Mouse (Mus musculus): Measurements from ENCODE around the gene Kcnq2. TPM values are rescaled to one million over a fixed set of nuclear protein-coding genes. Genes with fewer than 3 reads are reported as not detected.

The Kcnq2 gene
- polyA plus RNA-seq, 1 experiment from 2014 or later, result 45.8 TPM

- H3K27ac ChIP-seq (replicated peaks), result no peak overlapping the region
- no peaks in the 10 kb centered on the region for H3K9me3 ChIP-seq (replicated peaks)
- H3K9ac ChIP-seq (replicated peaks), result no peak overlapping the region
- ATAC-seq (ENCODE audit: low FRiP score), result no peak
- 62% methylated on average over 4 of the region's 4 CpGs for WGBS
- no peaks in the 10 kb centered on the region; the same call in 1 of the 2 replicates for H3K4me1 ChIP-seq
- H3K27me3 ChIP-seq (replicated peaks), result no peaks in the 10 kb centered on the region
- H3K4me2 ChIP-seq, result no peak overlapping the region
- H3K36me3 ChIP-seq, result no peaks in the 10 kb centered on the region
- H3K4me3 ChIP-seq (replicated peaks), result no peak overlapping the region
Measured at GRCm38 (mm10) chr2:181065827-181066226, 69.3 kb downstream of the Kcnq2 start.

GRCm38 (mm10) chr2:181060127-181060526 is 75.0 kb downstream of the Kcnq2 start:
- Histone ChIP-seq H3K27ac (replicated peaks) (no peak overlapping the region), H3K4me3 (replicated peaks) (no peak overlapping the region), H3K4me2 (no peak overlapping the region), H3K4me1 (peaks cover 16% of the 10 kb centered on the region), H3K27me3 (replicated peaks) (no peaks in the 10 kb centered on the region), H3K9me3 (replicated peaks) (no peaks in the 10 kb centered on the region), H3K36me3 (no peaks in the 10 kb centered on the region), H3K9ac (replicated peaks) (no peak overlapping the region)
- WGBS, result 20% methylated on average over 5 of the region's 5 CpGs
- peak; percentile 82 for ATAC-seq (ENCODE audit: low FRiP score)

GRCm38 (mm10) chr2:181058193-181058592 is 76.9 kb downstream of the Kcnq2 start:
- Histone ChIP-seq H3K36me3 (no peaks in the 10 kb centered on the region), H3K27me3 (replicated peaks) (no peaks in the 10 kb centered on the region), H3K4me2 (no peak overlapping the region), H3K4me3 (replicated peaks) (no peak overlapping the region), H3K9me3 (replicated peaks) (no peaks in the 10 kb centered on the region), H3K4me1 (peaks cover 16% of the 10 kb centered on the region), H3K27ac (replicated peaks) (no peak overlapping the region), H3K9ac (replicated peaks) (no peak overlapping the region)
- WGBS, result 7% methylated on average over 3 of the region's 3 CpGs
- ATAC-seq (ENCODE audit: low FRiP score), result no peak

GRCm38 (mm10) chr2:181057341-181057740 is 77.8 kb downstream of the Kcnq2 start:
- ATAC-seq (ENCODE audit: low FRiP score), result no peak
- Histone ChIP-seq H3K4me1 (peaks cover 16% of the 10 kb centered on the region), H3K9ac (replicated peaks) (no peak overlapping the region), H3K4me2 (no peak overlapping the region), H3K27me3 (replicated peaks) (no peaks in the 10 kb centered on the region), H3K9me3 (replicated peaks) (no peaks in the 10 kb centered on the region), H3K27ac (replicated peaks) (no peak overlapping the region), H3K4me3 (replicated peaks) (no peak overlapping the region), H3K36me3 (no peaks in the 10 kb centered on the region)
- 30% methylated on average over 8 of the region's 8 CpGs for WGBS

- no peaks in the 10 kb centered on the region for H3K36me3 ChIP-seq
- H3K4me1 ChIP-seq, result peaks cover 6% of the 10 kb centered on the region
- no peak overlapping the region for H3K4me3 ChIP-seq (replicated peaks)
- ATAC-seq (ENCODE audit: low FRiP score), result no peak
- no peaks in the 10 kb centered on the region for H3K9me3 ChIP-seq (replicated peaks)
- H3K27ac ChIP-seq (replicated peaks), result no peak overlapping the region
- WGBS, result 94% methylated on average over 1 of the region's 1 CpGs
- no peak overlapping the region for H3K9ac ChIP-seq (replicated peaks)
- no peaks in the 10 kb centered on the region for H3K27me3 ChIP-seq (replicated peaks)
- no peak overlapping the region for H3K4me2 ChIP-seq
Measured at GRCm38 (mm10) chr2:181052171-181052570, 82.9 kb downstream of the Kcnq2 start.

GRCm38 (mm10) chr2:181048986-181049385 is 86.1 kb downstream of the Kcnq2 start:
- WGBS, result 82% methylated on average over 9 of the region's 9 CpGs
- no peaks in the 10 kb centered on the region for H3K9me3 ChIP-seq (replicated peaks)
- H3K27me3 ChIP-seq (replicated peaks), result no peaks in the 10 kb centered on the region
- no peak overlapping the region for H3K27ac ChIP-seq (replicated peaks)
- no peaks in the 10 kb centered on the region for H3K36me3 ChIP-seq
- H3K9ac ChIP-seq (replicated peaks), result no peak overlapping the region
- H3K4me1 ChIP-seq, result peaks cover 7% of the 10 kb centered on the region
- ATAC-seq (ENCODE audit: low FRiP score), result no peak
- no peak overlapping the region for H3K4me2 ChIP-seq
- H3K4me3 ChIP-seq (replicated peaks), result no peak overlapping the region

- H3K27ac ChIP-seq (replicated peaks), result no peak overlapping the region
- no peak overlapping the region for H3K9ac ChIP-seq (replicated peaks)
- H3K4me3 ChIP-seq (replicated peaks), result no peak overlapping the region
- peaks cover 12% of the 10 kb centered on the region for H3K4me1 ChIP-seq
- 19% methylated on average over 7 of the region's 7 CpGs for WGBS
- peak; percentile 26; the same call in 1 of the 2 replicates for ATAC-seq (ENCODE audit: low FRiP score)
- no peaks in the 10 kb centered on the region for H3K27me3 ChIP-seq (replicated peaks)
- H3K36me3 ChIP-seq, result no peaks in the 10 kb centered on the region
- no peak overlapping the region for H3K4me2 ChIP-seq
- H3K9me3 ChIP-seq (replicated peaks), result no peaks in the 10 kb centered on the region
Measured at GRCm38 (mm10) chr2:181048252-181048945, 86.7 kb downstream of the Kcnq2 start.

- Histone ChIP-seq H3K4me2 (no peak overlapping the region), H3K9me3 (replicated peaks) (no peaks in the 10 kb centered on the region), H3K36me3 (no peaks in the 10 kb centered on the region), H3K9ac (replicated peaks) (0 out of 2 replicates have a peak overlapping the region, but pooled peaks have one; percentile 10), H3K27ac (replicated peaks) (peak overlapping the region; percentile 13; the same call in 1 of the 2 replicates), H3K4me3 (replicated peaks) (no peak overlapping the region), H3K4me1 (peaks cover 40% of the 10 kb centered on the region), H3K27me3 (replicated peaks) (peaks cover 5% of the 10 kb centered on the region)
- 8% methylated on average over 3 of the region's 3 CpGs for WGBS
- ATAC-seq (ENCODE audit: low FRiP score), result no peak
Measured at GRCm38 (mm10) chr2:181044001-181044400, 91.1 kb downstream of the Kcnq2 start.

GRCm38 (mm10) chr2:181043437-181043836 is 91.7 kb downstream of the Kcnq2 start, which contains the start of gene Chrna4:
Gene Chrna4, minus strand, starts transcription at chr2:181043546.
- WGBS, result 24% methylated on average over 3 of the region's 3 CpGs
- Histone ChIP-seq H3K9ac (replicated peaks) (0 out of 2 replicates have a peak within 1 kb of the TSS, but pooled peaks have one; percentile 10), H3K27ac (replicated peaks) (peak within 1 kb of the TSS; percentile 54; the same call in 1 of the 2 replicates), H3K9me3 (replicated peaks) (no peaks in the 10 kb centered on the region), H3K4me2 (no peak within 1 kb of the TSS), H3K27me3 (replicated peaks) (peaks cover 5% of the 10 kb centered on the region), H3K4me1 (peaks cover 40% of the 10 kb centered on the region), H3K4me3 (replicated peaks) (no peak within 1 kb of the TSS), H3K36me3 (no peaks in the 10 kb centered on the region)
- ATAC-seq (ENCODE audit: low FRiP score), result no peak

- H3K27ac ChIP-seq (replicated peaks), result 0 out of 2 replicates have a peak overlapping the region, but pooled peaks have one; percentile 54
- H3K9ac ChIP-seq (replicated peaks), result no peak overlapping the region
- no peak for ATAC-seq (ENCODE audit: low FRiP score)
- peaks cover 48% of the 10 kb centered on the region for H3K4me1 ChIP-seq
- no peaks in the 10 kb centered on the region for H3K36me3 ChIP-seq
- peaks cover 5% of the 10 kb centered on the region for H3K27me3 ChIP-seq (replicated peaks)
- no peak overlapping the region for H3K4me3 ChIP-seq (replicated peaks)
- no peak overlapping the region for H3K4me2 ChIP-seq
- H3K9me3 ChIP-seq (replicated peaks), result no peaks in the 10 kb centered on the region
Measured at GRCm38 (mm10) chr2:181042376-181042775, 92.7 kb downstream of the Kcnq2 start.

- peaks cover 6% of the 10 kb centered on the region for H3K27me3 ChIP-seq (replicated peaks)
- H3K4me2 ChIP-seq, result no peak overlapping the region
- no peak for ATAC-seq (ENCODE audit: low FRiP score)
- no peaks in the 10 kb centered on the region for H3K36me3 ChIP-seq
- WGBS, result 2% methylated on average over 7 of the region's 7 CpGs
- 0 out of 2 replicates have a peak overlapping the region, but pooled peaks have one; percentile 11 for H3K27ac ChIP-seq (replicated peaks)
- H3K4me1 ChIP-seq, result peaks cover 52% of the 10 kb centered on the region
- H3K9me3 ChIP-seq (replicated peaks), result no peaks in the 10 kb centered on the region
- H3K4me3 ChIP-seq (replicated peaks), result no peak overlapping the region
- H3K9ac ChIP-seq (replicated peaks), result no peak overlapping the region
Measured at GRCm38 (mm10) chr2:181041941-181042340, 93.2 kb downstream of the Kcnq2 start.

- WGBS, result 0% methylated on average over 16 of the region's 16 CpGs
- no peaks in the 10 kb centered on the region for H3K36me3 ChIP-seq
- peak overlapping the region; percentile 67 for H3K9ac ChIP-seq (replicated peaks)
- no peaks in the 10 kb centered on the region for H3K9me3 ChIP-seq (replicated peaks)
- H3K27me3 ChIP-seq (replicated peaks), result peaks cover 8% of the 10 kb centered on the region
- peak overlapping the region; percentile 90 for H3K4me2 ChIP-seq
- peak overlapping the region; percentile 57 for H3K4me3 ChIP-seq (replicated peaks)
- peak overlapping the region; percentile 66 for H3K27ac ChIP-seq (replicated peaks)
- ATAC-seq (ENCODE audit: low FRiP score), result peak; percentile 14; the same call in 1 of the 2 replicates
- H3K4me1 ChIP-seq, result peaks cover 52% of the 10 kb centered on the region
Measured at GRCm38 (mm10) chr2:181039356-181039680, 95.8 kb downstream of the Kcnq2 start.
